Mouse (Mus musculus): ENCODE results near the gene Tex35. TPM values are rescaled to one million over a fixed set of nuclear protein-coding genes. Genes with fewer than 3 reads are reported as not detected.
A peak's percentile ranks its signal among the peaks of the same experiment; 100 is the strongest.

The Tex35 gene
- not detected in 2 replicates for total RNA-seq (2021)
- long read RNA-seq, experiment 1 = 0 reads
- long read RNA-seq, experiment 2 = 0 reads

DNA sequence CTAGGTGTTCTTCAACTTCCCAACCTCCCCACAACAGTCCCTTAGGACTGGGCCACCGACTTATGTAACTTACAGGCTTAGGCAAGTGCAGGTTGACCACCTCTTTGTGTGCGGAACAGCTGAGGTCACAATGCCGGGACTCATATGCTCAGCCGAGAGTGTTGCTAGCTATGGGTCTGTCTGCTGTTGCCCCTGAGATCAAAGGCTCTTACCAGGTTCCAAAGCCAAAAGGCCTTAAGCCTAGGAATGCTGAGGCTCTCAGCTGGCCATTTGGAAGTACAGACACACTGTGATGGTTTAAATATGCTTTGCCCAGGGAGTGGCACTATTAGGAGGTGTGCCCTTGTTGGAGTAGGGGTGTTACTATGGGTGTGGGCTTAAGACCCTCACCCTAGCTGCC lies at the start of gene Tex35:
TSS of gene Tex35 (minus strand) at position 101 of the 400 bp plus-strand sequence.
- no peak for DNase-seq

DNA sequence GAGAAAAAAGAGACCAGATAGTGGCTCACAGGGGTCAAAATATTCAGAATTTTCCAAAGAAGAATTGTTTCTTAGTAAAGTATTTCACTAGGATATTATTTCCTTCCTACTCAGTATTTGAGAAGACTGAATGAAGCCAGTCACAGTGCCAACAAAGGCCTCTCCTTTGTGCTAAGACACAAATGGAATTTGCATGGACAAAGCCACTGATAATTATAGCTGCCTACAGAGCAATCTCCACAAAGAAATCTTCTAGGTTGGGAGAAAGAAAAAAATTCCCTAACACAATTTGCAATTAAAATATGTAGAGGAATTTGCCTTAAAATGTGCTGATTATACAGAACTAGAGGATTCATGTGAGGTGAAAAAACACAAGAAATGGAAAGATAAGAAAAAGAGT lies 45.3 kb upstream of the Tex35 start:
- no peak for DNase-seq

- no peak for DNase-seq
Observed at GRCm38 (mm10) chr1:157150107-157150506, 41.6 kb upstream of the Tex35 start.

DNA sequence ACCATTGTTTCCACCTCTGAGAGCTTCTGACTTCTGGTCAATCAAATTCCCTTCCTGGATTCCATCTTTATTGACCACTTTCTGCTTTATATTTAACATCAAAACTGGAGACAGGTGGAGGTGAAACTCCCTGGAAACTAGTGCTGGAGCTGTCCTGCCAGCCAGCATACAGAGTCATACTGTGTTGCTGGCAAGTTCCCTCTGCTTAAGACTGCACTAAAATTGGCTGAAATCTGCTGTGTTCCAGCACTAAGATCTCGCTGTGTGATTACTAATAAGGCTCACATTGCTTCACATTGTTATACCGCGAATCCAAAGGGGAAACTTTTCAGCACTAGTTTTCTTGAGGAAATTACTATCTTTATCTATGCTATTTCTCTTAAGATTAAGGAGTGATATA lies 36.1 kb upstream of the Tex35 start:
- no peak for DNase-seq

- no peak for DNase-seq
Observed at GRCm38 (mm10) chr1:157143326-157143932, 34.9 kb upstream of the Tex35 start.

DNA sequence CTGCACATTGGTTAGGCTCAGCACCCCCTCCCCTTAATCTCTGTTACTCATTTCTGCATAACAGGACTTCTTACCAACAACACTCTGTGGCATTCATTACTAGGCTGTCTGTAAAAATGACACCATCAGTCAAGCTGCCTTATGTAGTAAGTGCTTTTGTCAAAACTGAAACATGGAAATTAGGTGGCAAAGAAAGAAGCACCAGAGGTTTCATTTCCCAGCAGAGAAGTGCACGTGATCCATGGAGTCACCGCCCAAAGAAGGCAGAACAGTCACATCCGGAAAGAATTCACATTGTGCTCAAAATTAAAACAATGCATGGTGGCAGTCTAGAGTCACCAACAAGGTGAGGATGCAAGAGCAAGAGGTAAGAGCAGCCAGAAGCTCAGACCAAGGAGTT lies 32.5 kb upstream of the Tex35 start:
- DNase-seq = no peak

DNA sequence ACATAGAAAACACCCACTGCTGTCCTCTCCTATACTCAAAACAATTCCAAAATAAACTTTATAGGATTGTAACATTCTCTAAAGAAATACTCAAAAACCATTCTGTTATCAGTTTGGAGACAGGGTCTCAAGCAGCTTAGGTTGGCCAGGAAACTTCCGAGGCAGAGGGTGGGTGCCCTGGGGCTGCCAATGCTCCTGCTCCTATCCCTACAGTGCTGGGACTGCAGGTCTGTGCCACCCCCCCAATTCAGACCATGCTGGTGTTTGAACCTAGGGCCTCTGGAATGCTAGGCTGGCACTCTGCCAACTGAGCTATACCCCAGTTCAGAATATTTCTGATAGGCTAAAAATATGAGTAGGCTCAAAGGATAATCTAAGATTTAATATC lies 29.4 kb upstream of the Tex35 start:
- no peak for DNase-seq

DNA sequence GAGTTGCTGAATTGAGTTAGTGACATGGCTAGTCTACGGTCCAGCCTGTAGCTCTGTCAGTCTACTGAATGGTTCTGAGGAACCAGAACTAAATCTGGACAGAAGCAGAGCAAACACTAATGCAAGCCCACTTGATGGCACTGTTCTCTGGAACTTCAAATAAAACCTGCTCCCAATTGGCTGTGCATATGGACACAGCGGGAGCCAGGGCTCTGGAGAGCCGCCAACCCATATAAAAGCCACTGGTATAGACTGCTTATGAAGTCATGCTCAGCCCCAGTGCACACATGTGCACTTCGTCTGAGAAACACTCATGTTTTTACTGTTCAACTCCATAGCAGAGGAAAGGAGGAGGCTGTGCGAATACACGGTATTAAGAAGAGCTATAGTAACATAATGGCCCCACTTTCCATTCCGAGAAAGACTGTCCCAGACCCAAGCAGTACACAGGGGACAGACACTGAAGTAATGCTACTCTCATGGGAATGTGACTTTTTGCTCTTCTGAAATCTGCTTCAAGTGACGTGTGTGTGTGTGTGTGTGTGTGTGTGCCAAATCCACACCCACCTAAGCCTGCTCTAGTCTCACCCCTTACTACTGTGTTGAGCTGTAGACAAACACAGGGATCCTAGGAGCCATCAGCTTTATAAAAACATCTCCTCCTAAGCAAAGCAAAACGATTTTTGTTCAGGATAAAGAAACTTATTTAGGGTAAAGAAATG lies 28.8 kb upstream of the Tex35 start:
- DNase-seq = no peak

DNA sequence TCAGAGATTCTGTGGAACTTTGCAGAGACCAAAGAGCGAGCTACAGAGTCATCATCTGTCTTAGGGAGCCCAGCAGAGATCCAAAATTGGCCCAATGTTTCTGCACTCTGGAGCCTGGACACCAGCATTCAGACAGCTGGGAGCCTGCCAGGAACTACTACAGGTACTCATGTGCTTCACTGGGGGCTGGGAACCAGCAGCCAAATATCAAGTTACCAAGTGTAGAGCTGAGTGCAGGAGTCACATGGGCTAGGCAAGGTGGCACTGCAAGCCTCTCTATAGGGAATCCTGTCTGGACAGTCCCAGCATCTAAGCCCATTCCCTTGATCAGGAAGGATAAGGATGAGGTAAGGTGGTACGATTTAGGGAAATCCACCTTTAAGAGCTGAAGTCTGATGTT lies 19.7 kb upstream of the Tex35 start:
- no peak for DNase-seq

GRCm38 (mm10) chr1:157123836-157124235 lies 15.4 kb upstream of the Tex35 start:
- DNase-seq = no peak

GRCm38 (mm10) chr1:157119168-157119567 lies 10.7 kb upstream of the Tex35 start:
- no peak for DNase-seq

DNA sequence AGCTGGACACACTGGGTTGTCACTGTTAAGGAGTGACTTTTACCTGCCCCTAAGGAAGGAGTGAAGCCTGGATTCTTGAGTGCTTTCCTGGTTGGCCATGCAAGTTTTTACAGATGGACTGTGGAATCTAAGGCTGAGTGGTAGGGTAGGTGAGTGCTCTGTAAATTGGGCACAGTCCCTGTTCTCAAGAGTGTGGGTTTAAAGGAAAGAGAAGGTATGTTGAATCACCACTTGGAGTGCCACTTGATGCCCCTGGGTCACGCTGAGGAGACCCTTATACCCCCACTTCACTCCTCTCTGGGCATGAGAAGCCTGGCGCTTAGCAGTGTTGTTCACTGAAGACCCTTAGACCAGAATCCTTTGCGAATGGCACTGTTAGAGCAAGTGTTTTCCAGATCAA lies 9.0 kb upstream of the Tex35 start:
- DNase-seq = no peak

DNA sequence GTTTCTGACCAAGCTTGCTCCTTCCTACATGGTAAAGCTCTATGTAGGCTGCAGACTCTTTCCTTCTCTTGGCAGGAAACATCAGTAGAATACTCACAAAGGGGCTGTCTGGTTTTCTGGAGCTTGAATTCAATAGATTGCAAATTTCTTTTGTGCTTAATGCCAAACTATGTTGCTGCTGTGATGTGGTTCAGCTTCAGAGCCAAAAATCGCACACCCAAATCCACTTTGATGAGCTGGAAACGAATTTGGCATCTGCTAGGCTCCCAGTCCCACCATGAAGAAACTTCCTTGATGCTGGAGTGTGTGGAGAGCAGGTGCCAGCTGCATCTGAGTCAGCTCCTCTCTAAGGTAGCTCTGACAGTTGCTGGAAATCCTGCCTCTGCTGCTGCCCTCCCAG lies 6.0 kb upstream of the Tex35 start:
- DNase-seq = no peak

- DNase-seq = peak; percentile 14
Observed at GRCm38 (mm10) chr1:157110287-157110835, 1.9 kb upstream of the Tex35 start.

GRCm38 (mm10) chr1:157101122-157101865 lies 7.2 kb downstream of the Tex35 start:
- DNase-seq = peak; percentile 50

DNA sequence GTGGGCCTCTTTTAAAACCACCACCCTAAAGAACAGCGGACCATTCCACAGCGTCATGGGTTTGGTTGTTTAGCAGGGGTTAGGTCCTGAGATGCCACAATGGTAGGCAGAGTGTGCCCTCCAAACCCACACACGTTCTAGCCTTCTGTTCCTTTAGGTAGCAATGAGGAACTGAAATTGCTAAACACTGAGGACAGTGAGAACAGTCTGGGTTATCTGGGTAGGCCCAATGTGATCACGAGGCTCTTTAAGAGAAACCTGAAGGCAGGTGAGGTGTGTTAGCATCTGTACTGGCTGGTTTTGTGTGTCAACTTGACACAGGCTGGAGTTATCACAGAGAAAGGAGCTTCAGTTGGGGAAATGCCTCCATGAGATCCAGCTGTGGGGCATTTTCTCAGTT lies 12.9 kb downstream of the Tex35 start:
- DNase-seq = no peak

GRCm38 (mm10) chr1:157092622-157093021 lies 15.9 kb downstream of the Tex35 start:
- DNase-seq = no peak

DNA sequence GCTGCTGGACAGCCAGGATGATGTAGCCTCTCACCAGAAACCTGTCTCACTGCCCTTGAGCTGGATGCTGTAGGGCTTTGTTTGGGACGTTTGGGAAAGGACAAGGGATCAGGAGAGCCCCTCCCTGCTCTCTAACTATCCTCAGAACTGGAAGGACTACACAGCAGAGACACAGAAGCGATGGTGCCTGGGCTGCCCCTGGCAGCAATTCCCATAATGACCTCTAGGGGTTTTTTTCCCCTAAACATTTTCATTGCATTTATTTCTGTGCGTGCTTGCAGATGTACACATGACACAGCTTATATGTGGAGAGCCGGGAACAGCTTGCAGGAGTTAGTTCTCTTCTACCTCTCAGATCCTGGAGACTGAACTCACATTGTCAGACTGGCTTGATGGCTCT lies 16.3 kb downstream of the Tex35 start:
- DNase-seq = no peak

DNA sequence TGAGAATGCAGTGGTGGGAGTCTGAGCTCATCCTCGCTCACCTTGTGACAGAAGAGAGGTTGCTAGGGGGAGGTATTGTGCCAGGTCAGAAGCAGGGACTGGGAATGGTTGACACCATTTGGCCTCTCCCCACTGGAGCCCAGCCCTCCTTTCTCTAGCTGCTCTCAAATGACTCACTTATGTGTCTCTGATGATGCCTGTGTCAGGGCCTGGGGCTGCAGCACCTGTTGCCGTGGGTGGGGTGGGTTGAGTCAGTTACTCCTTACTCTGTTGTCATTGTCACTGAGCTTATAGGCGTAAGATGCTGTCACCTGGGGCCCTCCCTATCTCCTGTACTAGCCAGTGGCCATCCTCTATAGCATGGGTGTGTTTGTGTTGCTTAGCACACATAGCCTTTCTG lies 17.6 kb downstream of the Tex35 start:
- DNase-seq = no peak

DNA sequence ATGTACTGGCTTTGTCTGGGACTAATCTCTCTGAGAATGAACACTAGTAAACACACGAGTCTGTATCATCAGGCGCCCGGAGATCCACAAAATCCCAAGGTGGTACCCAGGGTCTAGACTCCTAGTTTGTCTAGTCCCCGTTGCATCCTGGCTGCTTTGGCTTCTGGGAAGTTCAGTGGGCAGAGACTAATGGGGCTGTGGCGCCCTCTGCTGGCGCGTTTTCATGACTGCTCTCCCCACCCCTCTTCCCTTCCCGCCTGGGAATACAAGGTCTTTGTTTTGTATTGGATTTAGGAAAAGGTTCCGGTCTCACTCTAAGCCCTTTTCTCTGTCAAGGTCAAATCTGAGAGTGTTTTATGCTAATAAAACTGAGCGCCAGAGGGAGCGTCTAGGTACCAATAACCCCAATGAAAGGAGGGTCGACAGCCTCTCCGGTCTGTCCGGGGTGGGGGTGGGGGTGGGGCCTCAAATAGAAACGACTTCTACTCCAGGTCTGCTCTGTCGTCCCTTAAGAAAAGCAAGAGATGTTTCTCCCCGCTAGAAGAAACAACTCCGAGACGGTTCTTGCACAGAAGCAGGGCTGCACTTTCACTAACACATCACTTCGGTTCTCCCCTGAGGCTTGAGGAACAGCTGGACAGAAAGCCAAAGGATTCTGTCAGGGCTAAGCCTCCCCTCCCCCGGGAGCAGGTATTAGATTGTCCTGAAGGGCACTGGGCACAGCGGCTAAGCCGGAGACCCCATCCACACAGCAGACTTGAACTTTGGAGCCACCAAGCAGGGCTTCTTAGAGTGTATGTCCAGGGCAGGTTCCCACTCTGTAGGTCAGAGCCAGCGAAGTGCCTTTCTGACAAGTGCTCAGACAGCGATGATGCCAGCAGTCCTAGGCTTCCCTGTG lies 22.1 kb downstream of the Tex35 start:
- peak; percentile 82 for DNase-seq

- DNase-seq = no peak
Observed at GRCm38 (mm10) chr1:157082931-157083330, 25.5 kb downstream of the Tex35 start.

- peak; percentile 44 for DNase-seq
Observed at GRCm38 (mm10) chr1:157081999-157082398, 26.5 kb downstream of the Tex35 start.
